Mouse (Mus musculus) embryonic facial prominence, embryonic 12.5 days (tissue): Measurements from ENCODE around the gene Brd3. TPM values are rescaled to one million over a fixed set of nuclear protein-coding genes. Genes with fewer than 3 reads are reported as not detected.

Experiments
- ATAC-seq: fragments of 200-750 bp; cut with Nextera tagmentation; 2 replicates; pipeline ENCODE4 v1.8.0; 2017; ENCODE audit not compliant: insufficient number of reproducible peaks, insufficient read depth, low FRiP score, low TSS enrichment
- H3K27ac ChIP-seq: fragments of 300-500 bp; sonication (generic); 2 replicates; pipeline ENCODE4 v1.5.1; 2016; ENCODE audit warnings: mild to moderate bottlenecking
- H3K27me3 ChIP-seq: fragments of 300-500 bp; sonication (generic); 2 replicates; pipeline ENCODE4 v1.6.1; 2016; ENCODE audit warnings: mild to moderate bottlenecking, moderate library complexity
- H3K36me3 ChIP-seq: fragments of 300-500 bp; sonication (generic); 2 replicates; pipeline ENCODE4 v1.6.1; 2016; ENCODE audit warnings: mild to moderate bottlenecking
- H3K4me1 ChIP-seq: fragments of 300-500 bp; sonication (generic); 2 replicates; pipeline ENCODE4 v1.6.1; 2016
- H3K4me2 ChIP-seq: fragments of 300-500 bp; sonication (generic); replicated peaks from 2 replicates; pipeline ENCODE4 v1.6.1; 2016; ENCODE audit warnings: mild to moderate bottlenecking, moderate library complexity
- H3K4me3 ChIP-seq: fragments of 300-500 bp; sonication (generic); 2 replicates; pipeline ENCODE4 v1.5.1; 2016; ENCODE audit warnings: mild to moderate bottlenecking
- H3K9ac ChIP-seq: fragments of 300-500 bp; sonication (generic); 2 replicates; pipeline ENCODE4 v1.6.1; 2016; ENCODE audit warnings: mild to moderate bottlenecking, moderate library complexity
- H3K9me3 ChIP-seq: fragments of 300-500 bp; sonication (generic); 2 replicates; pipeline ENCODE4 v1.6.1; 2016; ENCODE audit warnings: mild to moderate bottlenecking, moderate library complexity
- WGBS: fragments of 180-500 bp; shearing (Covaris S2); methylation state at CpG from one replicate; pipeline ENCODE4 v1.1.7; 2016; 5-methylcytosine and 5-hydroxymethylcytosine counted together
- polyA plus RNA-seq: library from polyadenylated mRNA; unstranded; fragments of >200 nt; fragmentation: Nextera tagmentation; extraction: Ambion mirVana; gene quantifications from 2 replicates; pipeline ENCODE4 v1.2.1, GENCODE M21; 2016

Gene Brd3
- polyA plus RNA-seq, 1 experiment from 2014 or later = 144 TPM

DNA sequence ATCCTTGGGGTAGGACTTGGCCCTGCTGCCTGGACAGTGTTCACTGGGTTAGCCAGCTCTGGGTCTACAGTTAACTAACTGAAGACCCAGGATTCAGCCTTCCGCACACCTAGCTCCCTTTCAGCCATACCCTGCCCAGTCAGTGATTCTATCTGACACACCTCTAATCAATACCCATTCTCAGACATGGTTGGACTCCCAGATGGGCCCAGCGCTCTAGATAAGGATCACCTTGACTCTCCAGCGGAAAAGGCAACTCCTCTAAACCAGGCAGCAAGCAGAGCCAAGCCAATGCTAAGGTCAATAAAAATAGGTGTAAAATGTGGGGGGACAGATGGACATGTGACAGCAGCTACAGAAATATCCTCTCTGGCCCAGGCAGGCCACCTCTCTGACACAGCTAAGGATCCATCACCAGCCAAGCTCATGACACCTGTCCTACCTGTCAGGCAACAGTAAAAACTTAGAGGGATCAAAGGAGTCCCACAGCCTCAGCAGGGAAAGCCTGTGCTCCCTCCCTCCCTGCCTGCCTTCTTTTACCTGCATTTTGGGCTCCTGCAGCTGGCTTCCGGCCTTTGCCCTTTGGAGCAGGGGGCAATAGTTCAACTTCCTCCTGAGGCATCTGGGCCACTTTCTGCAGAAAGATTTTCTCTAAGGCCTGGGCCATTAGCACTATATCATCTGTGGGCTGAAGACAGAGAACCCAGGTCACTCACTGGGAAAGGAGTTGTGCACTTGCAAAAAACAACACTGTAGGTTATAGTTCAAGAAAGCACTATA is 45.4 kb downstream of the Brd3 start:
- H3K36me3 ChIP-seq = peaks cover 92% of the 10 kb centered on the region
- H3K4me3 ChIP-seq = no peak overlapping the region
- H3K4me1 ChIP-seq = no peaks in the 10 kb centered on the region
- 83% methylated on average over 4 of the region's 4 CpGs for WGBS
- H3K27ac ChIP-seq = no peak overlapping the region
- ATAC-seq = no peak
- H3K27me3 ChIP-seq = no peaks in the 10 kb centered on the region
- H3K4me2 ChIP-seq = no peak overlapping the region
- no peaks in the 10 kb centered on the region for H3K9me3 ChIP-seq
- H3K9ac ChIP-seq = no peak overlapping the region

DNA sequence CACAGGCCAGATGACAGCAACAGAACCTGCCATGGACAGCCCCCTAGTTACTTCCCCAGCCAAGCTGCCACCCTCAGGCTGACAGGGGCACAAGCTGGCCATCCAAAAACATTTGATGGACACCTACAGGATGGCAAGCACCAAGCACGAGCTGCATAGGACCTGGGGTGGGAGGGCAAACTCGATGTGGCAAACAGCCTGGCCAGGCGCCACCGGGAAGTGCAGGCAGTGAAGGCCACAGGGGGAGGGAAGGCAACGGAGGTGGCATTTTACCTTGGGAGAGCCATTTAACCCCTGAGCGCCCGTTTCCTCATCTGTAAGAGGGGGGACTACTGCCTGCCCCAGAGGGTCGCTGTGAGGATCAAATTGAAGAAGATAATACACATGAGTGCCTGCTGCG is 46.8 kb downstream of the Brd3 start:
- H3K4me1 ChIP-seq = no peaks in the 10 kb centered on the region
- no peak for ATAC-seq
- 68% methylated on average over 9 of the region's 9 CpGs for WGBS
- H3K27me3 ChIP-seq = no peaks in the 10 kb centered on the region
- no peak overlapping the region for H3K4me3 ChIP-seq
- peaks cover 92% of the 10 kb centered on the region for H3K36me3 ChIP-seq
- no peak overlapping the region for H3K27ac ChIP-seq
- H3K9ac ChIP-seq = no peak overlapping the region
- no peaks in the 10 kb centered on the region for H3K9me3 ChIP-seq
- H3K4me2 ChIP-seq = no peak overlapping the region

DNA sequence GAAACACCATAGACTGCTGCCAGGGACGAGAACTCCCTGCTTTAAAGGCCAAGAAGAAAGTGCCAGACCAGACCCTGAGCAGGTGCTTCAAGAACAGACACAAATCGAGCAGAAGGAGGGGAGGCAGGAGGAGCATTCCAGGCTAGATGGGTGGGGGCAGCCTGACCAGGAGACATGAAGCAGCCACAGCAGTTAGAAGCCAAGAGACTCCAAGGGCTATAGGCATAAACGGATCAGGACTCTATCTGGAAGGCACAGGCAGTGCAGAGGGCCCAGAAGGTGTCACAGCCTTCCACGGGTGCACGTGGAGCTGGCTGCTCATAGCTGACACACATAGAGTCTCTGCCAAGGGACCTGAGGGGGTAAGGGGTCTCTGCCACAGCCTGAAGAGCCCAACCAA is 47.3 kb downstream of the Brd3 start:
- no peak overlapping the region for H3K9ac ChIP-seq
- H3K4me3 ChIP-seq = no peak overlapping the region
- no peak overlapping the region for H3K27ac ChIP-seq
- H3K4me1 ChIP-seq = no peaks in the 10 kb centered on the region
- H3K36me3 ChIP-seq = peaks cover 95% of the 10 kb centered on the region
- no peaks in the 10 kb centered on the region for H3K27me3 ChIP-seq
- WGBS = 81% methylated on average over 5 of the region's 5 CpGs
- H3K4me2 ChIP-seq = no peak overlapping the region
- no peaks in the 10 kb centered on the region for H3K9me3 ChIP-seq
- ATAC-seq = no peak

DNA sequence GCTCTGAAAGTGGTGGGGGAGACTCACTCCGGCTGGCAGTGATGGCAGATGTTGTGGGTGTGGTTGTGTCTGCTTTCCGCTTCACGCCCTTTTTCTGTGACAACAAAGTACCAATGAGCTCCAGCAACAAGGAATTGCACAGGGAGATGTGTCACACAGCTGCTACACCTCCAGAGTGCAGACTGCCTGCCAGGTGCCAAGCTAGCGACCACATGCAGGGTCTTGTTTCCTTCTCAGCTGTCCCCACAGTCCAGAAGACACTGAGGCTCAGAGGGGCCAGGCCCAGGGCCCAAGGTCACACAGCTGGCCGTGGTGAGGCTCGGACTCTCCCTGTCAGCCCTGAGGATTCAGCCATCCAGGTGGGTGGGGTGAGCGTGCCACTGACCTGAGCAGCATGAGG is 47.7 kb downstream of the Brd3 start:
- no peaks in the 10 kb centered on the region for H3K4me1 ChIP-seq
- no peaks in the 10 kb centered on the region for H3K9me3 ChIP-seq
- 90% methylated on average over 7 of the region's 7 CpGs for WGBS
- peaks cover 98% of the 10 kb centered on the region for H3K36me3 ChIP-seq
- H3K4me2 ChIP-seq = no peak overlapping the region
- H3K9ac ChIP-seq = no peak overlapping the region
- H3K27me3 ChIP-seq = no peaks in the 10 kb centered on the region
- no peak overlapping the region for H3K4me3 ChIP-seq
- no peak overlapping the region for H3K27ac ChIP-seq
- no peak for ATAC-seq

DNA sequence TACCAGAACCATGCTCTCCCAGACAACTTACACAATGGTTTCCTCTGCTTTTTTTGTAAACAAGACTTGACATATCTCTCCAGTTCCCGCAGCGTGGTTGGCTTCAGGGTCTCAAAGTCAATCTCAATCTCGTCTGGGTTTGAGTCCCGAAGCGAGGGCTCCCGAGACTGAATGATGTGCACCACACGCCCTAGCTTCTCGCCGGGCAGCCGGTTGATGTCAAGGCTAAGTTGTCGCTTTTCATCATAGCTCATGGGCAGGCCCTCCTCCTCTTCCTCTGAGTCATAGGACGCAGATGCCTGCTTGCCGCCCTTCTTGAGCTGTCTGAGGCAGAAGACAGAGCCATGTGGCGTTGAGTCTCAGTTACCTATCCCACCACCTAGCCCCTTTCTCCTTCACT is 57.2 kb downstream of the Brd3 start:
- no peak overlapping the region for H3K9ac ChIP-seq
- no peaks in the 10 kb centered on the region for H3K27me3 ChIP-seq
- H3K4me2 ChIP-seq = no peak overlapping the region
- H3K9me3 ChIP-seq = no peaks in the 10 kb centered on the region
- H3K27ac ChIP-seq = no peak overlapping the region
- ATAC-seq = no peak
- no peak overlapping the region for H3K4me3 ChIP-seq
- 85% methylated on average over 14 of the region's 14 CpGs for WGBS
- H3K4me1 ChIP-seq = no peaks in the 10 kb centered on the region
- peaks cover 89% of the 10 kb centered on the region for H3K36me3 ChIP-seq

DNA sequence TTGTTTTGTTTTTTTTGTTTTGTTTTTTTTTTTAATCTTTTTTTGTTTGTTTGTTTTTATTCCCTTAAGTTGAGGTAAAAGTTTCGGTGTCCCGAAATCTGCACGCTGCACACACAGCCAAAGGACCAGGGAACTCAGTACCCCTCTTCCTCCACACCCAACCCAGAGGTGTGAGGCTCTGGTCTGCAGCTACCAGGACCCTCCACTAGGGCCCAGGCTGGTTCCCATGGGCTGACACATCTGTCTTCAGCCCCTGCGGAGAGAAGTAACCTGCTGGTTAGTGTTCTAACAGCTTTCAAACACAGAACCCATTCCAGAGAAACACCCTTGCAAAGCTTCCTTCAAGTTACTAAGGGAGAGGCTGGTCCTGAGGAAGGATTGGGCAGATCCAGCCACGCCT is 59.7 kb downstream of the Brd3 start:
- Histone ChIP-seq H3K4me2 (no peak overlapping the region), H3K27me3 (no peaks in the 10 kb centered on the region), H3K4me1 (peaks cover 9% of the 10 kb centered on the region), H3K9me3 (no peaks in the 10 kb centered on the region), H3K4me3 (no peak overlapping the region), H3K27ac (no peak overlapping the region), H3K36me3 (peaks cover 74% of the 10 kb centered on the region), H3K9ac (no peak overlapping the region)
- WGBS = 81% methylated on average over 5 of the region's 5 CpGs
- no peak for ATAC-seq

DNA sequence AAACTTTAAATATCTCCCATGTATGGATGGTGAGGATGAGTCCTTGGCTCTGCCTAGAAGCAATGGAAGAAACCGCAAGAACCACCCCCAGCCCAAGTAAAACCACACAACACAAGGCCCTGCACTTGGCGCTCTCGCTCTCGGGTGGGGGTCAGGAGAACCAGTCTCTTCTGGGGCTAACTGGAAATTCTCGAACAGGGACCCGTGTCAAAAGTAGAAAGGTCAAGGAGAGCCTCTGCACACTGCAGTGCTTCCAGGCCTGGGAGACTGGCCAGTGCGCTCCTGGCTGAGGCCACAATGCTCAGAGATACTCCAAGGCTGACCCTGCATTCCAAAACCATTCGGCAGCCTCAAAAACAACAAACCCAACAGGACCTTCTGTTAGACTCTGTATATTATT is 60.6 kb downstream of the Brd3 start:
- 91% methylated on average over 8 of the region's 8 CpGs for WGBS
- H3K27ac ChIP-seq = no peak overlapping the region
- H3K4me1 ChIP-seq = peaks cover 9% of the 10 kb centered on the region
- H3K36me3 ChIP-seq = peaks cover 66% of the 10 kb centered on the region
- H3K4me2 ChIP-seq = no peak overlapping the region
- H3K9ac ChIP-seq = no peak overlapping the region
- no peaks in the 10 kb centered on the region for H3K27me3 ChIP-seq
- H3K4me3 ChIP-seq = no peak overlapping the region
- ATAC-seq = no peak
- no peaks in the 10 kb centered on the region for H3K9me3 ChIP-seq

DNA sequence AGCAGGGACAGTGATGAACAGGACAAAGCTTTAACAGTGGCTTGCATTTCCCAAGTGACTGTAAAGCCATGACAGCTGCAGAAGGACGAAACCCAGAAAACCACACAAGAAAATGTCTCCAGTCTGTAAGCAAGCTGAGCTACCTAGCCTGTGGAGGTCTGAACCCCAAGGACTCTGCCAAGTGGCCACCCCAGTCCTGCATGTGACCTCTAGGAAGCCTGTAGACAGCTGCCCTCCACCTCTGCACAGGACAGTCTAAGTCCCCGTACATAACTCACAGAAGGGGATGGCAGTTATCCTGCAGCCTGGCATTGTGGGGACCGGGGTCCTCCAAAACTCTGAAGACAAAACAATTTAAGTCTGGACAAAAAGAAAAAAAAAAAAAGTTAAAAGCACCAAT is 61.6 kb downstream of the Brd3 start:
- Histone ChIP-seq H3K9me3 (no peaks in the 10 kb centered on the region), H3K36me3 (peaks cover 57% of the 10 kb centered on the region), H3K27me3 (no peaks in the 10 kb centered on the region), H3K4me3 (no peak overlapping the region), H3K27ac (no peak overlapping the region), H3K9ac (no peak overlapping the region), H3K4me1 (peaks cover 9% of the 10 kb centered on the region), H3K4me2 (no peak overlapping the region)
- no peak for ATAC-seq
- 89% methylated on average over 3 of the region's 3 CpGs for WGBS

DNA sequence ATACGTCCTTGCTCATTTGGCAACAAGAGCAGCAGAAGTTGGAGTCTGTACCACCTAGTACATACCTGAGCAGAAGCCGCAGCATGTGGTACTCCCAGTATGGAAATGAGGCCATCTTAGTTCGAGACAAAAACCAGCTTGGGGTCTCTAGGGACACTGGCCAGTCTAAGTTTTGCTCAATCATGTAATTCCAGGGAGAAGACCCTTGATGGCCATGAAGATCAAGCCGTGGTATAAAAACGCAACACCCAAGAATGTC is 64.1 kb downstream of the Brd3 start:
- Histone ChIP-seq H3K4me1 (peaks cover 9% of the 10 kb centered on the region), H3K4me2 (peak overlapping the region; percentile 81; the same call in 1 of the 2 replicates), H3K27ac (no peak overlapping the region), H3K36me3 (peaks cover 32% of the 10 kb centered on the region), H3K9me3 (no peaks in the 10 kb centered on the region), H3K9ac (no peak overlapping the region), H3K4me3 (no peak overlapping the region), H3K27me3 (no peaks in the 10 kb centered on the region)
- 73% methylated on average over 5 of the region's 5 CpGs for WGBS
- ATAC-seq = no peak

DNA sequence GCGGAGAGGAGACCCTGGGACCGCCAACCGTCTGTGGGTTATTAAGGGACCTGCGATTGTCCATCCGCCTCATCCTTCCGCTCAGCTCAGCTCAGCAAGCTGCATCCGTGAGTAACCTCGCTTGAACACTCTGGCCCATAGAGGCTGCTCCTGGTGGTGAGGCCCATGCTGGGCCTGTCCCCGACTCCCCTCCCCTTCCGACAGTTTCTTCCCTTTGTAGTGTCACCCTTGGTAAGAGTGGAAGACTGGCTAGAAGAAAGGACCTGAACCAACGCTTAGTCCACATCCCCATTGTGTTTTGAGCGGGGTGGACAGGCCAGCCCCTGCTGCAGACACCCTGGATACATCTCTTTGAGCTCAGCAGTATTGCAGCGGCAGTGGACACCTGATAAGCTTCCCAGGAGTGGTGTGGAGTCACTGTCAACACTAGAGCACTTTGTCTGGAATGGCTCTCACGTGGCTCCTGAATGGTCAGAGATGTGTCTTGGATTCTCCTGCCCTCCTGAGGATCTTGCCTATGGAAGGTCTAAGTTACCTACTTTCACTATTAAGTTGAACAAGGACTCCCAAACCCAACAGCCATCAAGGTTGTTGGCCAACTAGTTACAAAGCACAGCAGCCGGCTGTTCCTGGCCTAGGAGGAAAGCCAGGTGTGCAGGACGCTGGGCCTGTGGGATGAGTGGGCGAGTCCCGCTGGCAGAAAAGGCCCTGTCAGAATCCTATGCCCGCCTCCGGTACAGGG is 64.6 kb downstream of the Brd3 start:
- WGBS = 32% methylated on average over 20 of the region's 20 CpGs
- Histone ChIP-seq H3K4me1 (peaks cover 9% of the 10 kb centered on the region), H3K36me3 (peaks cover 27% of the 10 kb centered on the region), H3K27me3 (no peaks in the 10 kb centered on the region), H3K4me3 (peak overlapping the region; percentile 74), H3K9me3 (no peaks in the 10 kb centered on the region), H3K27ac (peak overlapping the region; percentile 41; the same call in 1 of the 2 replicates), H3K9ac (peak overlapping the region; percentile 75), H3K4me2 (peak overlapping the region; percentile 81)
- peak; percentile 10; the same call in 1 of the 2 replicates for ATAC-seq

DNA sequence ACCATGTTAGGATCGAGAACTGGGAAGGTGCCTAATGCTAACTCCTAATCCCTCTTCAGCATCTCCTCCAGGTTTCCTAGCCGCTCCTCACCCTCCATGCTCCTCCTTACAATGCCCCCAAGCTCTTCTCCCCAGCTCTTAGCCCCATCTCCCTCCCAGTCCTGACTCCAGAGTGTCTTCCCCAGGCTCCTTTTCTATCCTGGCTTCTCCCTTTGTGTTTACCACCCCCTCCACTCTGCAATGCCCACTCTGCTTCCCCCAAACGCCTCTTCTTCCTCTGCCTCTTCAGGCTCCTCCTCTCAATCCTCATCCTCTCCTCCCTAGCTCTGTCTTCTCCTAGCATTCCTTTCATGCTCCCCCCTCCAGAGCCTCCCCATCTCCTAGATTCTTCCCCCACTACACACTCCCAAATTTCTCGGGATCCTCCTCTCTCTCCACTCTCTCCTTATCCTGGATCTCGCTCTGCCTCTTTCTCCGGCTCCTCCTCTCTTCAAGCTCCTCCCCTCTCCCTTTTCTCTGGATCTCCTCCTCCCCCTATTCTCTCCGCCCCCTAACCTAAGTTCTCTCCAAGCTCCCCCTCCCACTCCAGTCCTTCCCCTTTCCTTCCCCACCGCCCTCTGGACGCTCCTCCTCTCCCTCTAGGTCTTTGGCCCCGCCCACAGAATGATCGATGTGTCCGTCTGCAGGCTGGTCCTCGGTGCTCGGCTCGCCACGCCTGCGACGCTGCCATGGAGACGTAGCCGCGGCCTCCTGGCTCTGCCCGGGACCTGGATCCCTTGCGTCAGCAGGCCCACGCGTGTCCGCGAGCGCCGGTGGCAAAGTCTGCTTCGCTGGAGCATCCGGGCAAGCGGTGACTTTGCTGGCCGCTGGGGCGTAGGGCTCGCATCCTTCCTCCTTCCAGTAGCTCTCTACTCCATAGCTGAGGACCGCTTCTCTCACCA is 65.4 kb downstream of the Brd3 start, which contains the start of gene Brd3os:
TSS of gene Brd3os (plus strand) at position 558 of the 941 bp plus-strand sequence.
- peak within 1 kb of the TSS; percentile 75 for H3K9ac ChIP-seq
- H3K27me3 ChIP-seq = no peaks in the 10 kb centered on the region
- peak within 1 kb of the TSS; percentile 83 for H3K27ac ChIP-seq
- no peaks in the 10 kb centered on the region for H3K9me3 ChIP-seq
- peak within 1 kb of the TSS; percentile 74 for H3K4me3 ChIP-seq
- WGBS = 3% methylated on average over 36 of the region's 36 CpGs
- peaks cover 25% of the 10 kb centered on the region for H3K36me3 ChIP-seq
- peaks cover 9% of the 10 kb centered on the region for H3K4me1 ChIP-seq
- peak; percentile 87 for ATAC-seq
- peak within 1 kb of the TSS; percentile 81 for H3K4me2 ChIP-seq
